Mouse (Mus musculus) lung, postnatal 0 days (tissue): ENCODE results near the gene B3gat2.

ENCODE experiments used
- CTCF ChIP-seq: IDR thresholded peaks from 2 replicates; pipeline ENCODE4 v1.5.1; 2016; ENCODE audit warnings: antibody characterized with exemption, mild to moderate bottlenecking
- EP300 ChIP-seq: IDR thresholded peaks from 2 replicates; pipeline ENCODE4 v1.6.1; 2016; ENCODE audit warnings: antibody characterized with exemption, mild to moderate bottlenecking, control low read depth

DNA sequence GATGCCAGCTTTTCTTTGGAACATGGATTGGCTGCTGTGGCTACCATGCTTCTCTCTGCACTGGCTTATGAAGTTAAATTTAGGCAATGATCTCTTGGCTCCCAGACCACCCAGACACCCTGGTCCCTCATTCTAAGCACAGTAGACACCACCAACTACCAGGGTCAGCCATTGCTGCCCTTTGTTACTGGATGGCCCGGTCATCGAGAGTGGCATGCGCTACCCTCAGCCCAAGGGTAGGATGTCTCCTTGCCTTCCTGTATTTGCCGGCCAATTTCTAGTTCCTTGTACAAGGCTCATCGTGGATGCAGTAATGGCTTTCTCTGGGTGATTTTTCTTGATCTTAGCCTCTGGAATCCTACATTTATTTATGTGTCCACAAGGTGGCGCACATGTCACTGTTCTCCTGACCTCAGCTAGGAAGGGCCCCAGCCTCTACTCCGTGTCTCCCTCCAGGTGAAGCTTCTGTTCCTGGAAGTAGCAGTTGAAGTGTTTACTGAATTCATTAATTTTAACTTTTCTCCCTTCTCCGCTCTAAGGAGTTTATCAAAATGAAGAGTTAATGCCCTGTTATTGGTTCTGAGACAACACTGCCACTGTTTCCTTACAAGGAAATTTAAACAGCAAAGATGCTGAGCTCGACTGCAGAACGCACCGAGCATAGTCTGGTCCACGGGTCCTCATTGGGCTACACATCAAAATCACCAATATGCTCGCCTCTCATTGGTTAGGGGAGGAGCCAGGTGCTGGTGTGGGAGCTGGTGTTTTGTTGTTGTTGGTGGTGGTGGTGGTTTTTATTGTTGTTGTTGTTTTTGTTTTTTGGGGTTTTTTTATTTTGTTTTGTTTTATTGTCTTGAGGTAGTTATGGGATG lies 65.6 kb downstream of the B3gat2 start:
- TF ChIP-seq EP300 (no peak), CTCF (peak; percentile 84)
